Mouse (Mus musculus) liver, adult 2 months (tissue): ENCODE results near the gene Foxp1.

Experiments
- CTCF ChIP-seq: fragments of 200-500 bp; IDR thresholded peaks from 2 replicates; pipeline ENCODE4 v1.5.1; 2011; ENCODE audit warnings: low read depth, low read length, control low read depth
- POLR2A ChIP-seq: fragments of 200-500 bp; IDR thresholded peaks from 2 replicates; pipeline ENCODE4 v1.6.1; 2011; ENCODE audit warnings: low read length, control low read depth; ENCODE audit not compliant: insufficient read depth; ENCODE audit errors: extremely low read depth

DNA sequence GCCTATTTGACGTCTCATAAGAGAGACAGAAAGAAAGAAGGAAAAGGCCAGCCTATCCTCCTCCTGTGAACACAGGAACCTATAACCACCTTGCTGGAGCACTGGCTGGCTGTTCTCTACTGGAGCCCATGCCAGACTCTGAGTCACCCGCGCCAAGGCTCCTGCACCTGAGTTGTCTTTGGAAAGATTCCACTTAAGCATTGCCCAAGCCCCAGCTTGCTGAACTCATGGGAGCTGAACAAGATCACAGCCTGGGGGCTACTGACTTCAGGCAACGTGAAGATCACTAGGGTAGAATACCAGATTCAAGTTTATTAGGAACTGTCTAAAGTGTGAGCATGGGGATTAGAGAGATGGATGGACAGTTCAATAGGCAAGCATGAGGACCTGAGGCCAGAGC, 437.6 kb downstream of the Foxp1 start:
- TF ChIP-seq POLR2A (no peak), CTCF (no peak)
